Mouse (Mus musculus) embryonic facial prominence, embryonic 12.5 days (tissue): ENCODE measurements at regions not wholly inside any gene's neighbourhood (a gene's known extent, or its start where the extent isn't known, plus 50 kb on each side); places are given as distances from the start of the nearest gene placed in this dataset.

Experiments
- ATAC-seq: fragments of 200-750 bp; cut with Nextera tagmentation; 2 replicates; pipeline ENCODE4 v1.8.0; 2017; ENCODE audit not compliant: insufficient number of reproducible peaks, insufficient read depth, low FRiP score, low TSS enrichment
- H3K27ac ChIP-seq: fragments of 300-500 bp; sonication (generic); 2 replicates; pipeline ENCODE4 v1.5.1; 2016; ENCODE audit warnings: mild to moderate bottlenecking
- H3K27me3 ChIP-seq: fragments of 300-500 bp; sonication (generic); 2 replicates; pipeline ENCODE4 v1.6.1; 2016; ENCODE audit warnings: mild to moderate bottlenecking, moderate library complexity
- H3K36me3 ChIP-seq: fragments of 300-500 bp; sonication (generic); 2 replicates; pipeline ENCODE4 v1.6.1; 2016; ENCODE audit warnings: mild to moderate bottlenecking
- H3K4me1 ChIP-seq: fragments of 300-500 bp; sonication (generic); 2 replicates; pipeline ENCODE4 v1.6.1; 2016
- H3K4me2 ChIP-seq: fragments of 300-500 bp; sonication (generic); replicated peaks from 2 replicates; pipeline ENCODE4 v1.6.1; 2016; ENCODE audit warnings: mild to moderate bottlenecking, moderate library complexity
- H3K4me3 ChIP-seq: fragments of 300-500 bp; sonication (generic); 2 replicates; pipeline ENCODE4 v1.5.1; 2016; ENCODE audit warnings: mild to moderate bottlenecking
- H3K9ac ChIP-seq: fragments of 300-500 bp; sonication (generic); 2 replicates; pipeline ENCODE4 v1.6.1; 2016; ENCODE audit warnings: mild to moderate bottlenecking, moderate library complexity
- H3K9me3 ChIP-seq: fragments of 300-500 bp; sonication (generic); 2 replicates; pipeline ENCODE4 v1.6.1; 2016; ENCODE audit warnings: mild to moderate bottlenecking, moderate library complexity
- WGBS: fragments of 180-500 bp; shearing (Covaris S2); methylation state at CpG from one replicate; pipeline ENCODE4 v1.1.7; 2016; 5-methylcytosine and 5-hydroxymethylcytosine counted together

- Histone ChIP-seq H3K4me3 (no peak overlapping the region), H3K9me3 (no peaks in the 10 kb centered on the region), H3K27ac (no peak overlapping the region), H3K9ac (no peak overlapping the region), H3K4me2 (no peak overlapping the region), H3K4me1 (no peaks in the 10 kb centered on the region), H3K36me3 (no peaks in the 10 kb centered on the region), H3K27me3 (no peaks in the 10 kb centered on the region)
- no peak for ATAC-seq
- WGBS = 83% methylated on average over 4 of the region's 4 CpGs
Observed at GRCm38 (mm10) chr11:33061570-33061969, 85.6 kb downstream of the Fgf18 start.

GRCm38 (mm10) chr11:33060352-33060751, 86.8 kb downstream of the Fgf18 start:
- no peaks in the 10 kb centered on the region for H3K4me1 ChIP-seq
- H3K36me3 ChIP-seq = no peaks in the 10 kb centered on the region
- H3K27me3 ChIP-seq = no peaks in the 10 kb centered on the region
- no peak overlapping the region for H3K9ac ChIP-seq
- no peak for ATAC-seq
- H3K4me3 ChIP-seq = no peak overlapping the region
- H3K9me3 ChIP-seq = no peaks in the 10 kb centered on the region
- H3K27ac ChIP-seq = no peak overlapping the region
- 65% methylated on average over 3 of the region's 3 CpGs for WGBS
- no peak overlapping the region for H3K4me2 ChIP-seq

GRCm38 (mm10) chr11:33050216-33050615, 97.0 kb downstream of the Fgf18 start:
- Histone ChIP-seq H3K27ac (peak overlapping the region; percentile 13; the same call in 1 of the 2 replicates), H3K9ac (no peak overlapping the region), H3K4me1 (no peaks in the 10 kb centered on the region), H3K36me3 (no peaks in the 10 kb centered on the region), H3K4me3 (no peak overlapping the region), H3K4me2 (no peak overlapping the region), H3K27me3 (no peaks in the 10 kb centered on the region), H3K9me3 (no peaks in the 10 kb centered on the region)
- no peak for ATAC-seq
- WGBS = 75% methylated on average over 12 of the region's 12 CpGs

GRCm38 (mm10) chr11:33039854-33040792, 107.1 kb downstream of the Fgf18 start:
- Histone ChIP-seq H3K4me1 (no peaks in the 10 kb centered on the region), H3K4me3 (no peak overlapping the region), H3K9ac (no peak overlapping the region), H3K27me3 (no peaks in the 10 kb centered on the region), H3K36me3 (no peaks in the 10 kb centered on the region), H3K4me2 (no peak overlapping the region), H3K9me3 (no peaks in the 10 kb centered on the region), H3K27ac (no peak overlapping the region)
- ATAC-seq = no peak
- 69% methylated on average over 10 of the region's 10 CpGs for WGBS

- no peak overlapping the region for H3K27ac ChIP-seq
- H3K36me3 ChIP-seq = no peaks in the 10 kb centered on the region
- H3K4me1 ChIP-seq = no peaks in the 10 kb centered on the region
- no peak for ATAC-seq
- H3K9ac ChIP-seq = no peak overlapping the region
- no peak overlapping the region for H3K4me2 ChIP-seq
- no peaks in the 10 kb centered on the region for H3K9me3 ChIP-seq
- 88% methylated on average over 4 of the region's 4 CpGs for WGBS
- H3K4me3 ChIP-seq = no peak overlapping the region
- no peaks in the 10 kb centered on the region for H3K27me3 ChIP-seq
Observed at GRCm38 (mm10) chr11:33036367-33036766, 110.8 kb downstream of the Fgf18 start.

GRCm38 (mm10) chr11:33028920-33029319, 118.3 kb downstream of the Fgf18 start:
- no peaks in the 10 kb centered on the region for H3K9me3 ChIP-seq
- no peak overlapping the region for H3K4me3 ChIP-seq
- no peaks in the 10 kb centered on the region for H3K27me3 ChIP-seq
- H3K4me2 ChIP-seq = no peak overlapping the region
- H3K27ac ChIP-seq = no peak overlapping the region
- H3K4me1 ChIP-seq = no peaks in the 10 kb centered on the region
- no peak overlapping the region for H3K9ac ChIP-seq
- no peak for ATAC-seq
- no peaks in the 10 kb centered on the region for H3K36me3 ChIP-seq

- Histone ChIP-seq H3K4me3 (no peak overlapping the region), H3K4me2 (no peak overlapping the region), H3K9ac (no peak overlapping the region), H3K27me3 (no peaks in the 10 kb centered on the region), H3K4me1 (no peaks in the 10 kb centered on the region), H3K36me3 (no peaks in the 10 kb centered on the region), H3K27ac (no peak overlapping the region), H3K9me3 (no peaks in the 10 kb centered on the region)
- no peak for ATAC-seq
- 90% methylated on average over 6 of the region's 6 CpGs for WGBS
Observed at GRCm38 (mm10) chr11:33027121-33027520, 120.1 kb downstream of the Fgf18 start.

- Histone ChIP-seq H3K4me1 (no peaks in the 10 kb centered on the region; the same call in 1 of the 2 replicates), H3K9me3 (no peaks in the 10 kb centered on the region), H3K27ac (no peak overlapping the region), H3K36me3 (no peaks in the 10 kb centered on the region), H3K9ac (no peak overlapping the region), H3K4me3 (no peak overlapping the region), H3K27me3 (no peaks in the 10 kb centered on the region), H3K4me2 (no peak overlapping the region)
- ATAC-seq = no peak
- 65% methylated on average over 17 of the region's 17 CpGs for WGBS
Observed at GRCm38 (mm10) chr11:33013229-33014185, 133.7 kb downstream of the Fgf18 start.

- 73% methylated on average over 14 of the region's 14 CpGs for WGBS
- no peak overlapping the region for H3K4me3 ChIP-seq
- no peak overlapping the region for H3K27ac ChIP-seq
- H3K9ac ChIP-seq = no peak overlapping the region
- no peaks in the 10 kb centered on the region for H3K9me3 ChIP-seq
- no peaks in the 10 kb centered on the region; the same call in 1 of the 2 replicates for H3K4me1 ChIP-seq
- no peak overlapping the region for H3K4me2 ChIP-seq
- no peak for ATAC-seq
- no peaks in the 10 kb centered on the region for H3K27me3 ChIP-seq
- no peaks in the 10 kb centered on the region for H3K36me3 ChIP-seq
Observed at GRCm38 (mm10) chr11:33012384-33013160, 134.6 kb downstream of the Fgf18 start.

- no peak overlapping the region for H3K9ac ChIP-seq
- peaks cover 6% of the 10 kb centered on the region for H3K4me1 ChIP-seq
- no peaks in the 10 kb centered on the region for H3K36me3 ChIP-seq
- no peaks in the 10 kb centered on the region for H3K27me3 ChIP-seq
- ATAC-seq = no peak
- no peaks in the 10 kb centered on the region for H3K9me3 ChIP-seq
- H3K27ac ChIP-seq = no peak overlapping the region
- no peak overlapping the region for H3K4me2 ChIP-seq
- no peak overlapping the region for H3K4me3 ChIP-seq
Observed at GRCm38 (mm10) chr11:33008611-33009010, 138.6 kb downstream of the Fgf18 start.

- WGBS = 88% methylated on average over 11 of the region's 11 CpGs
- H3K27ac ChIP-seq = no peak overlapping the region
- H3K9ac ChIP-seq = no peak overlapping the region
- H3K4me1 ChIP-seq = peaks cover 6% of the 10 kb centered on the region
- no peak for ATAC-seq
- no peaks in the 10 kb centered on the region for H3K36me3 ChIP-seq
- H3K4me3 ChIP-seq = no peak overlapping the region
- H3K4me2 ChIP-seq = no peak overlapping the region
- H3K9me3 ChIP-seq = no peaks in the 10 kb centered on the region
- no peaks in the 10 kb centered on the region for H3K27me3 ChIP-seq
Observed at GRCm38 (mm10) chr11:33007826-33008530, 139.2 kb downstream of the Fgf18 start.
